Mouse (Mus musculus) midbrain, embryonic 11.5 days (tissue): ENCODE results near the gene Sec16b. TPM values are rescaled to one million over a fixed set of nuclear protein-coding genes. Genes with fewer than 3 reads are reported as not detected.

Experiments
- ATAC-seq: fragments of 200-750 bp; cut with Nextera tagmentation; 2 replicates; pipeline ENCODE4 v1.8.0; 2017; ENCODE audit warnings: moderate TSS enrichment, moderate library complexity; ENCODE audit not compliant: low FRiP score
- DNase-seq: peaks from one replicate; pipeline ENCODE4 v3.0.0; 2015; ENCODE audit warnings: low spot score; ENCODE audit errors: missing footprints
- H3K27ac ChIP-seq: fragments of 300-500 bp; sonication (generic); 2 replicates; pipeline ENCODE4 v1.5.1; 2014; ENCODE audit warnings: low read depth, low read length
- H3K27me3 ChIP-seq: fragments of 300-500 bp; sonication (generic); 2 replicates; pipeline ENCODE4 v1.6.1; 2014; ENCODE audit warnings: mild to moderate bottlenecking, low read length, moderate library complexity, mixed read lengths; ENCODE audit not compliant: control insufficient read depth, insufficient read depth
- H3K36me3 ChIP-seq: fragments of 300-500 bp; sonication (generic); 2 replicates; pipeline ENCODE4 v1.6.1; 2014; ENCODE audit warnings: mild to moderate bottlenecking, low read length, moderate library complexity, mixed read lengths; ENCODE audit not compliant: control insufficient read depth, insufficient read depth
- H3K4me1 ChIP-seq: fragments of 300-500 bp; sonication (generic); 2 replicates; pipeline ENCODE4 v1.6.1; 2014; ENCODE audit warnings: low read length; ENCODE audit not compliant: control insufficient read depth, insufficient read depth
- H3K4me2 ChIP-seq: fragments of 300-500 bp; sonication (generic); 2 replicates; pipeline ENCODE4 v1.6.1; 2014; ENCODE audit warnings: mild to moderate bottlenecking, moderate library complexity
- H3K4me3 ChIP-seq: fragments of 300-500 bp; sonication (generic); 2 replicates; pipeline ENCODE4 v1.5.1; 2014; ENCODE audit warnings: low read depth, low read length
- H3K9ac ChIP-seq: fragments of 300-500 bp; sonication (generic); 2 replicates; pipeline ENCODE4 v1.6.1; 2014; ENCODE audit warnings: low read length
- H3K9me3 ChIP-seq: fragments of 300-500 bp; sonication (generic); 2 replicates; pipeline ENCODE4 v1.6.1; 2016; ENCODE audit warnings: low read length; ENCODE audit not compliant: control insufficient read depth
- WGBS: fragments of 180-500 bp; shearing (Covaris S2); extraction: QIAGEN DNeasy Blood & Tissue Kit; methylation state at CpG from one replicate; pipeline ENCODE4 v1.1.7; 2014; 5-methylcytosine and 5-hydroxymethylcytosine counted together
- polyA plus RNA-seq: library from polyadenylated mRNA; unstranded; fragments of >200 nt; fragmentation: Nextera tagmentation; extraction: Ambion mirVana; gene quantifications from 2 replicates; pipeline ENCODE4 v1.2.1, GENCODE M21; 2014

The Sec16b gene
- polyA plus RNA-seq, 1 experiment from 2014 or later: 0.55 TPM

- H3K36me3 ChIP-seq: no peaks in the 10 kb centered on the region
- no peaks in the 10 kb centered on the region for H3K4me1 ChIP-seq
- H3K4me3 ChIP-seq: no peak overlapping the region
- no peak overlapping the region for H3K27ac ChIP-seq
- H3K9me3 ChIP-seq: no peaks in the 10 kb centered on the region
- H3K4me2 ChIP-seq: no peak overlapping the region
- no peak overlapping the region for H3K9ac ChIP-seq
- DNase-seq: no peak
- H3K27me3 ChIP-seq: no peaks in the 10 kb centered on the region
- whole genome bisulfite sequencing: 92% methylated on average over 7 of the region's 7 CpGs
- ATAC-seq: no peak
Observed at GRCm38 (mm10) chr1:157472716-157473115, 33.8 kb upstream of the Sec16b start.

GRCm38 (mm10) chr1:157474865-157475264, 31.7 kb upstream of the Sec16b start:
- Histone ChIP-seq H3K9me3 (no peaks in the 10 kb centered on the region), H3K4me1 (no peaks in the 10 kb centered on the region), H3K27ac (no peak overlapping the region), H3K4me3 (no peak overlapping the region), H3K9ac (no peak overlapping the region), H3K4me2 (no peak overlapping the region), H3K36me3 (no peaks in the 10 kb centered on the region), H3K27me3 (no peaks in the 10 kb centered on the region)
- no peak for DNase-seq
- no peak for ATAC-seq
- WGBS: 93% methylated on average over 8 of the region's 8 CpGs

GRCm38 (mm10) chr1:157476231-157476630, 30.3 kb upstream of the Sec16b start:
- H3K9ac ChIP-seq: no peak overlapping the region
- 93% methylated on average over 2 of the region's 2 CpGs for WGBS
- no peak overlapping the region for H3K4me3 ChIP-seq
- H3K9me3 ChIP-seq: no peaks in the 10 kb centered on the region
- H3K27me3 ChIP-seq: no peaks in the 10 kb centered on the region
- no peaks in the 10 kb centered on the region for H3K36me3 ChIP-seq
- H3K4me1 ChIP-seq: no peaks in the 10 kb centered on the region
- DNase-seq (no peak), ATAC-seq (no peak)
- H3K4me2 ChIP-seq: no peak overlapping the region
- H3K27ac ChIP-seq: no peak overlapping the region

- WGBS: 34% methylated on average over 9 of the region's 9 CpGs
- no peaks in the 10 kb centered on the region for H3K9me3 ChIP-seq
- no peak overlapping the region for H3K4me2 ChIP-seq
- no peaks in the 10 kb centered on the region for H3K27me3 ChIP-seq
- H3K27ac ChIP-seq: no peak overlapping the region
- no peak overlapping the region for H3K9ac ChIP-seq
- no peaks in the 10 kb centered on the region for H3K36me3 ChIP-seq
- no peaks in the 10 kb centered on the region for H3K4me1 ChIP-seq
- H3K4me3 ChIP-seq: no peak overlapping the region
- DNase-seq (peak; percentile 80), ATAC-seq (no peak)
Observed at GRCm38 (mm10) chr1:157480090-157480489, 26.4 kb upstream of the Sec16b start.

GRCm38 (mm10) chr1:157480901-157481300, 25.6 kb upstream of the Sec16b start:
- H3K36me3 ChIP-seq: no peaks in the 10 kb centered on the region
- no peak for DNase-seq
- WGBS: 86% methylated on average over 3 of the region's 3 CpGs
- H3K27ac ChIP-seq: no peak overlapping the region
- no peak for ATAC-seq
- H3K4me3 ChIP-seq: no peak overlapping the region
- no peak overlapping the region for H3K4me2 ChIP-seq
- no peak overlapping the region for H3K9ac ChIP-seq
- no peaks in the 10 kb centered on the region for H3K9me3 ChIP-seq
- H3K4me1 ChIP-seq: no peaks in the 10 kb centered on the region
- H3K27me3 ChIP-seq: no peaks in the 10 kb centered on the region

GRCm38 (mm10) chr1:157481666-157482065, 24.9 kb upstream of the Sec16b start:
- Histone ChIP-seq H3K27ac (no peak overlapping the region), H3K4me3 (no peak overlapping the region), H3K4me2 (no peak overlapping the region), H3K9ac (no peak overlapping the region), H3K36me3 (no peaks in the 10 kb centered on the region), H3K9me3 (no peaks in the 10 kb centered on the region), H3K27me3 (no peaks in the 10 kb centered on the region), H3K4me1 (no peaks in the 10 kb centered on the region)
- DNase-seq: peak; percentile 47
- 94% methylated on average over 6 of the region's 6 CpGs for WGBS
- ATAC-seq: no peak

GRCm38 (mm10) chr1:157484161-157484560, 22.4 kb upstream of the Sec16b start:
- Histone ChIP-seq H3K4me2 (no peak overlapping the region), H3K4me1 (no peaks in the 10 kb centered on the region), H3K36me3 (no peaks in the 10 kb centered on the region), H3K9ac (no peak overlapping the region), H3K9me3 (no peaks in the 10 kb centered on the region), H3K27me3 (no peaks in the 10 kb centered on the region), H3K4me3 (no peak overlapping the region), H3K27ac (no peak overlapping the region)
- ATAC-seq (no peak), DNase-seq (no peak)
- 91% methylated on average over 4 of the region's 4 CpGs for WGBS

GRCm38 (mm10) chr1:157500657-157501056, 5.9 kb upstream of the Sec16b start:
- no peak for ATAC-seq
- DNase-seq: no peak
- no peaks in the 10 kb centered on the region for H3K36me3 ChIP-seq
- H3K27me3 ChIP-seq: no peaks in the 10 kb centered on the region
- H3K9ac ChIP-seq: no peak overlapping the region
- H3K27ac ChIP-seq: no peak overlapping the region
- no peak overlapping the region for H3K4me2 ChIP-seq
- H3K4me1 ChIP-seq: no peaks in the 10 kb centered on the region
- H3K9me3 ChIP-seq: no peaks in the 10 kb centered on the region
- no peak overlapping the region for H3K4me3 ChIP-seq
- 83% methylated on average over 1 of the region's 1 CpGs for WGBS

- Histone ChIP-seq H3K4me1 (no peaks in the 10 kb centered on the region), H3K9ac (no peak overlapping the region), H3K27me3 (no peaks in the 10 kb centered on the region), H3K4me2 (no peak overlapping the region), H3K4me3 (no peak overlapping the region), H3K36me3 (no peaks in the 10 kb centered on the region), H3K27ac (no peak overlapping the region), H3K9me3 (no peaks in the 10 kb centered on the region)
- 98% methylated on average over 6 of the region's 6 CpGs for WGBS
- DNase-seq: no peak
- no peak for ATAC-seq
Observed at GRCm38 (mm10) chr1:157501352-157501945, 5.1 kb upstream of the Sec16b start.
